Mouse (Mus musculus) lung, embryonic 14.5 days (tissue): ENCODE results near the gene Myo1g. TPM values are rescaled to one million over a fixed set of nuclear protein-coding genes. Genes with fewer than 3 reads are reported as not detected.

Source experiments
- ATAC-seq: fragments of 200-750 bp; cut with Nextera tagmentation; 2 replicates; pipeline ENCODE4 v1.8.0; 2017; ENCODE audit warnings: mild to moderate bottlenecking, moderate TSS enrichment, moderate library complexity; ENCODE audit not compliant: insufficient read depth
- DNase-seq: peaks from one replicate; pipeline ENCODE4 v3.0.0-alpha.2; 2015
- H3K27ac ChIP-seq: fragments of 300-500 bp; sonication (generic); 2 replicates; pipeline ENCODE4 v1.5.1; 2014; ENCODE audit warnings: low read depth, mild to moderate bottlenecking, moderate library complexity
- H3K27me3 ChIP-seq: fragments of 300-500 bp; sonication (generic); 2 replicates; pipeline ENCODE4 v1.6.1; 2014; ENCODE audit warnings: low read length, control low read depth; ENCODE audit not compliant: insufficient read depth
- H3K36me3 ChIP-seq: fragments of 300-500 bp; sonication (generic); 2 replicates; pipeline ENCODE4 v1.6.1; 2014; ENCODE audit warnings: control low read depth; ENCODE audit not compliant: insufficient read depth
- H3K4me1 ChIP-seq: fragments of 300-500 bp; sonication (generic); 2 replicates; pipeline ENCODE4 v1.6.1; 2014; ENCODE audit warnings: antibody characterized with exemption, control low read depth; ENCODE audit not compliant: insufficient read depth
- H3K4me2 ChIP-seq: fragments of 300-500 bp; sonication (generic); 2 replicates; pipeline ENCODE4 v1.6.1; 2014; ENCODE audit warnings: mild to moderate bottlenecking
- H3K4me3 ChIP-seq: fragments of 300-500 bp; sonication (generic); 2 replicates; pipeline ENCODE4 v1.5.1; 2014; ENCODE audit warnings: low read depth, low read length
- H3K9ac ChIP-seq: fragments of 300-500 bp; sonication (generic); 2 replicates; pipeline ENCODE4 v1.6.1; 2014
- H3K9me3 ChIP-seq: fragments of 300-500 bp; sonication (generic); 2 replicates; pipeline ENCODE4 v1.6.1; 2016; ENCODE audit warnings: low read depth, low read length, control low read depth
- CTCF ChIP-seq: IDR thresholded peaks from 2 replicates; pipeline ENCODE4 v1.5.1; 2016; ENCODE audit warnings: antibody characterized with exemption, low read depth
- WGBS: fragments of 180-500 bp; shearing (Covaris S2); extraction: QIAGEN DNeasy Blood & Tissue Kit; methylation state at CpG from one replicate; pipeline ENCODE4 v1.1.7; 2014; 5-methylcytosine and 5-hydroxymethylcytosine counted together
- polyA plus RNA-seq: library from polyadenylated mRNA; unstranded; fragments of >200 nt; fragmentation: Nextera tagmentation; extraction: Ambion mirVana; gene quantifications from 2 replicates; pipeline ENCODE4 v1.2.1, GENCODE M21; 2014

Gene Myo1g
- polyA plus RNA-seq = 1.2 and 2.1 TPM in 2 replicates

DNA sequence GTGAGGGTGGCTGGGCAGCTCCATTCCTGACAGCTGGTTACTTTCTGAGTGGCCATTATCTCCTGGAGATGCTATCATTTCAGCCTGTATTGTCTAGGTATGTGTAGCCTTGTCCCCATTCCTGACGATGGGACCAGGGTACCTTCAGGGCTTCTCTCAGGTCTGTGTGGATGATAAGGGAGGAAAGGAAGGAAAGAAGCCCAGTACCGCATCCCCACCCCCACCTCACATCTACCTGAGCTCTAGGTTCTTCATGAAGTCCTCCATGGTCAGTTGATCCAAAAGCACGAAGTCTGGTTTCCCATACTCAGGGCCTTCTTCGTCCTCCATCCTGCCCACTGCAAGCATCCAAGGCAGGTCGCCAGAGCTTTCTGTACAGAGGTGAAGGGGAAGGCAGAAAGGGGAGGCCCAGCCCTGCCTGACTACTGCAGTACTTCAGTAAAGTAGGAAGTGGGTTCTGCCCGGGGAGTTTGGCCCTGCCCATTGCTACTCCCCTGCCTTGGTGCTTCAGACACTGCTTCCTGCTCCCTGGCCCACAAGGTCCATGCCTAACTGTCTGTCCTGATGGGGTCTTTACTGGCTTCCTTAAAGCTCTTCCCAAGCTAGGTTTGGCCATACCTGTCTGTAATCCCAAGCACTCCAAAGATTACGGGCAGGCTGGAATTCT, at the start of gene Myo1g:
TSS of gene Myo1g (minus strand) at position 459 of the 667 bp plus-strand sequence.
- peaks cover 18% of the 10 kb centered on the region for H3K36me3 ChIP-seq
- ATAC-seq (no peak), DNase-seq (no peak)
- WGBS = 66% methylated on average over 7 of the region's 7 CpGs
- H3K27ac ChIP-seq = no peak within 1 kb of the TSS; the same call in 1 of the 2 replicates
- H3K27me3 ChIP-seq = no peaks in the 10 kb centered on the region
- TF ChIP-seq CTCF = no peak
- no peaks in the 10 kb centered on the region for H3K9me3 ChIP-seq
- H3K4me3 ChIP-seq = no peak within 1 kb of the TSS
- H3K4me1 ChIP-seq = no peaks in the 10 kb centered on the region
- no peak within 1 kb of the TSS for H3K4me2 ChIP-seq
- no peak within 1 kb of the TSS for H3K9ac ChIP-seq

DNA sequence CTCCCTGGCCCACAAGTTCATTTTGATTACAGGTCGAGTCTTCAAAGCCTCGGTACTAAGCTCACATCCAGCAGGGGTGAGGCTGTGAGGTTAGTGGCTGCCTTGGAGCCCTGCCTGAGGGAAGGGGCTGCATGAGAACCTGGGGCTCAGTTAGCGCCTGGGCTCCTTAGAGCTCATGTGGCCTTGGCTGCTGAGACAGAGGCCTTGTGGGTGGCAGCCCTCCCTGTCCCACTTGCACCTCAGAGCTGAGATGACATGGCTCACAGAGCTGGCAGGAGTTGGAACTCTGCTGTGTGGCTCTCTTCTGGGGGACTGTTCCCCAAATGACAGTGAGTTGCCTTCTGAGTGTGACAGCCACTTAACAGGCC, 48.6 kb upstream of the Myo1g start:
- H3K27ac ChIP-seq = no peak overlapping the region; the same call in 1 of the 2 replicates
- H3K27me3 ChIP-seq = no peaks in the 10 kb centered on the region
- no peak overlapping the region for H3K4me3 ChIP-seq
- no peak overlapping the region for H3K4me2 ChIP-seq
- no peak overlapping the region; the same call in 1 of the 2 replicates for H3K9ac ChIP-seq
- no peaks in the 10 kb centered on the region for H3K9me3 ChIP-seq
- ATAC-seq (no peak), DNase-seq (no peak)
- H3K36me3 ChIP-seq = 0 out of 2 replicates have a peak, but pooled peaks cover 13% of the 10 kb centered on the region
- no peaks in the 10 kb centered on the region; the same call in 1 of the 2 replicates for H3K4me1 ChIP-seq
- TF ChIP-seq CTCF = no peak
- 42% methylated on average over 3 of the region's 3 CpGs for WGBS

DNA sequence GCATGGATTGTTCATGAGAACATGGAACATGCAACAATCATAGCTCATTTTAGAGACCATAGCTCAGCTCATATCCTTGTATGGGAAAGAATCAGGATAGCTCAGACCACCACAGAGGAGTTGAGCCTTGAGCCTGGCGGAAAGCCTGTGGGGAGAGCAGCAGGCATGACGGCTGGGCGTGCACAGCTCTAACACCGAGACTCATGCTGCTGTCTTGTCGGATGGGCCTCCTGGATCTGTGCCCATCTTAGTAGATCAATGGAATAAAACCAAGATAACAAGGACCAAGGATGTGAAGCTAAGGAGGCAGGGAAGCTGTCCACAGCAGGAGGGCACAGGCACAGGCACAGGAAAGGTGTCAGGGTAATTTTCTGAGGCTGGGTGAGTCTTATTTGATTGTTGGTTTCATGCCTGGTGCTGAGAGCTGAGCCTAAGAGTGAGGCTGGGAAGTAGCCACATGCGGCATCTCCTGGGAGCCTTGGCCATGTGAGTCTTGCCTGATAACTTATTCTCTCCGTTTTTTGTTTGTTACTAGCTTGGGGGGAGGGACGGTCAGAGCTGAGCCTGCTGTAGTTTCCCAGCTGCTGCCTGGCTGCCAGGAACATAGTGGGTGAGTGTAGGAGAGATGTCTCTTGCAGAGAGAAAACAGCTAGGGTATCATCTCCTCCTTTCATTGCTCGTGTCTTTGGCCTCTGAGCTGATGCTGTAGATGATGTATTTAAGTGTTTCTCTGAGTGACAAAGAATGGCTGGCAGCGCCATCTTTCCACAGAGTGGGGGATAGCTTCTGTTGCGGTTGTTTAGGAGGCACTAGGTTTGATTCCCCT, 48.0 kb upstream of the Myo1g start:
- H3K9me3 ChIP-seq = no peaks in the 10 kb centered on the region
- peaks cover 13% of the 10 kb centered on the region; the same call in 1 of the 2 replicates for H3K36me3 ChIP-seq
- ATAC-seq (peak; percentile 50; the same call in 1 of the 2 replicates), DNase-seq (peak; percentile 46)
- H3K27me3 ChIP-seq = no peaks in the 10 kb centered on the region
- no peak for TF ChIP-seq CTCF
- no peak overlapping the region for H3K4me2 ChIP-seq
- H3K27ac ChIP-seq = peak overlapping the region; percentile 34; the same call in 1 of the 2 replicates
- peak overlapping the region; percentile 4; the same call in 1 of the 2 replicates for H3K9ac ChIP-seq
- no peak overlapping the region for H3K4me3 ChIP-seq
- WGBS = 50% methylated on average over 11 of the region's 11 CpGs
- H3K4me1 ChIP-seq = no peaks in the 10 kb centered on the region; the same call in 1 of the 2 replicates

DNA sequence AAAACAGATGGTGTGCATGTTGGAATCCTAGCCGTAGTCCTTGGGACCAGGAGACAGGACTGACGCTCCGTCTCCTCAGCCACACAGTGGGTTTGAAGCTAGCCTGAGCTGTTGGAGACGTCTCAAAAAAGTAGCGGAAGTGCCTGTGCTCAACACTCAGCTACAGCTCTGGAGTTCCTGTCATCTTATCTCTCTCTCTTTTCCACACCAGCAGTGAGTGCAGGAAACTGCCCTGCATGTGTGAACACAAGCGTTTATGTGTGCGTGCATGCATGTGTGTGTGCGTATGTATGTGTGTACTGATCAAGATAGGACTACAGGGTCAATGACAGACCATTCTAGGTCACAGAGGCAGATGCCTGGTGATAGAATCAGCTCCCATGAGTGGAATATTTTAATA, 47.2 kb upstream of the Myo1g start:
- Histone ChIP-seq H3K4me3 (no peak overlapping the region), H3K36me3 (peaks cover 15% of the 10 kb centered on the region; the same call in 1 of the 2 replicates)
- 63% methylated on average over 8 of the region's 8 CpGs for WGBS

DNA sequence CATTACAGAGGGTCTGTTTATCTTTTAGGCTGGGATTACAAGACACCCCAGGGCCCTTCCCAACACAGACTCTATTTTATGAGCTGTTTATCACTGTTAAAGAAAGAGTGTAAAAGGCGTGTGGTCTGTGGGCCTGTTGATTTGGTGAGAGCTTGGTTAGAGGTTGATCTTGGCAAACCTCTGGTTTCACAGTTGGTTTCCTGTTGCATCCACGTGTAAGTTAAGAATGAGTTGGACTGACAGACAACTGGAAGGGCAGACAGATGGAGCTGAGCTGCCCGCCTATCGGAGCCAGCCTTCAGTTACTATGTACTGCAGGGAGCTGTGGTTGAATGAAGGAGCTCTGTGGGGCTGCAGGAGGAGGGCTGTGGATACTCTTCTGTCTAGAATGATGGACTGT, 45.7 kb upstream of the Myo1g start:
- no peaks in the 10 kb centered on the region; the same call in 1 of the 2 replicates for H3K4me1 ChIP-seq
- no peak for TF ChIP-seq CTCF
- H3K27ac ChIP-seq = no peak overlapping the region
- peaks cover 9% of the 10 kb centered on the region; the same call in 1 of the 2 replicates for H3K36me3 ChIP-seq
- ATAC-seq (no peak), DNase-seq (no peak)
- H3K4me2 ChIP-seq = no peak overlapping the region
- no peak overlapping the region for H3K4me3 ChIP-seq
- H3K27me3 ChIP-seq = no peaks in the 10 kb centered on the region
- no peaks in the 10 kb centered on the region for H3K9me3 ChIP-seq
- 70% methylated on average over 4 of the region's 4 CpGs for WGBS
- no peak overlapping the region for H3K9ac ChIP-seq

More for the DNA sequence above, 47.2 kb upstream of the Myo1g start:
- H3K9ac ChIP-seq = no peak overlapping the region
- H3K4me2 ChIP-seq = no peak overlapping the region
- ATAC-seq = 0 out of 2 replicates have a peak, but pooled peaks have one; percentile 7
- TF ChIP-seq CTCF = no peak
- no peaks in the 10 kb centered on the region; the same call in 1 of the 2 replicates for H3K4me1 ChIP-seq
- DNase-seq = peak; percentile 42
- no peaks in the 10 kb centered on the region for H3K27me3 ChIP-seq
- H3K9me3 ChIP-seq = no peaks in the 10 kb centered on the region
- H3K27ac ChIP-seq = no peak overlapping the region

DNA sequence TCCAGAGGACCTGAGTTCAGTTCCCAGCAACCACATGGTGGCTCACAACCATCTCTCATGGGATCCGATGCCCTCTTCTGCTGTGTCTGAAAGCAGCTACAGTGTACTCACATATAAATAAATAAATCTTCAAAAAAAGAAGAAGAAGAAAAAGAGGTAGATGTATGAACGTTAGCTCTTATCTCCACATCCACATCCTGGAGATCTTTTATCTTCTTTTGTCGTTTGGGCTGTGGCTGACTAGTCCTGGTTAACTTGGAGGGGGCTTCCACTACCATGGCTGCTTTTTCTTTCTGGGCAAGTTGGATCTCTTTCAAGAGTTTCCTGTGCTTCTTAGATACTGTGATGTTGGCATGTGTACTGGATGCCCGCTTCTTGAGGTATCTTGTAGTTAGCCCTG, 42.4 kb upstream of the Myo1g start:
- Histone ChIP-seq H3K9me3 (no peaks in the 10 kb centered on the region), H3K4me1 (no peaks in the 10 kb centered on the region; the same call in 1 of the 2 replicates), H3K27me3 (no peaks in the 10 kb centered on the region), H3K4me2 (no peak overlapping the region), H3K9ac (no peak overlapping the region), H3K4me3 (no peak overlapping the region), H3K36me3 (peaks cover 9% of the 10 kb centered on the region; the same call in 1 of the 2 replicates), H3K27ac (no peak overlapping the region)
- 80% methylated on average over 4 of the region's 4 CpGs for WGBS
- no peak for TF ChIP-seq CTCF
- no peak for ATAC-seq
- DNase-seq = no peak

DNA sequence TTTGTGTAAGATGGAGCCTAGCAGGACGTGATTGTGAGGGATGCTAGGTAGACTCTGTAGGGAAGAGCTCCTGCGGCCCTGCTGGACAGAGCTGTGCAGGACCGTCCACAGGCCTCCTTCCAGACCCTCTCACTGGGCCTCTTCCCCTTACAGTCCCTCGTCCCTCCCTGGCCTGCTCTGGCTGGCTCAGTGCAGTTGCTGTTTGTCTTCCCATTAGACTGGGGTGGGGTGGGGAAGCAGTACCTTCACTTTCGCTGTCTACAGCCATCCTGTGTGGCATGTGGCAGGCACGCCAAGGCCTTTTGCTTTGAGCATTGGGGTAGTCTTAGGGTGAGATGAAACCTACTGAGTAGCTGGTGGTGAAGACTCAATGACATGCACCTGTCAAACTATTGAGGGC, 41.6 kb upstream of the Myo1g start:
- no peak overlapping the region for H3K4me3 ChIP-seq
- no peak for TF ChIP-seq CTCF
- H3K36me3 ChIP-seq = peaks cover 9% of the 10 kb centered on the region; the same call in 1 of the 2 replicates
- no peaks in the 10 kb centered on the region for H3K27me3 ChIP-seq
- H3K4me2 ChIP-seq = no peak overlapping the region
- no peak overlapping the region for H3K27ac ChIP-seq
- H3K9me3 ChIP-seq = no peaks in the 10 kb centered on the region
- no peak overlapping the region for H3K9ac ChIP-seq
- no peaks in the 10 kb centered on the region for H3K4me1 ChIP-seq
- ATAC-seq = peak; percentile 31; the same call in 1 of the 2 replicates
- no peak for DNase-seq
- whole genome bisulfite sequencing = 69% methylated on average over 6 of the region's 6 CpGs
